In genomic region chr3:30647440-30648090, GRCm38 (mm10) we compare ENCODE assay signal across 9 mouse cellular contexts. TPM values are rescaled to one million over a fixed set of nuclear protein-coding genes. Genes with fewer than 3 reads are reported as not detected.
A peak's percentile ranks its signal among the peaks of the same experiment; 100 is the strongest.
DNase-seq lines count a peak whose midpoint lies in the region; ATAC-seq and TF ChIP-seq lines count a peak whose summit lies in the region.
"Had no signal": no experiment of that assay in that cellular context is flagged by ENCODE, and none has a peak within 500 bp of the region (broad histone marks: within the 10 kb centered on the region; RNA-seq: fewer than 3 reads in every experiment).

Lrrc34 (minus strand) TSS chr3:30647869.

- H3K4me1 ChIP-seq in intestine, embryonic 15.5 days (replicated peaks), result peaks cover 16% of the 10 kb centered on the region; the same call in 1 of the 2 replicates
- 0 out of 2 replicates have a peak, but pooled peaks cover 3% of the 10 kb centered on the region for H3K4me1 ChIP-seq in liver, embryonic 15.5 days (replicated peaks)
- 0 out of 2 replicates have a peak, but pooled peaks cover 3% of the 10 kb centered on the region for H3K4me1 ChIP-seq in thymus, adult 2 months (replicated peaks; ENCODE audit: control insufficient read depth, insufficient read depth, low read length)

- TF ChIP-seq CTCF in gastrocnemius, adult 2 months (IDR thresholded peaks at IDR 0.05), result no peak
- no peak for TF ChIP-seq CTCF in thymus, adult 2 months (IDR thresholded peaks at IDR 0.05; ENCODE audit: borderline replicate concordance, control insufficient read depth, extremely low read depth, insufficient read depth, low read length, poor library complexity)

- peak within 1 kb of the TSS; percentile 41 for H3K4me3 ChIP-seq in gastrocnemius, adult 2 months
- peak within 1 kb of the TSS; percentile 35 for H3K4me3 ChIP-seq in intestine, embryonic 15.5 days (replicated peaks)
- peak within 1 kb of the TSS; percentile 17; the same call in 1 of the 2 replicates for H3K4me3 ChIP-seq in liver, embryonic 15.5 days (replicated peaks)
- H3K4me3 ChIP-seq in thymus, adult 2 months (ENCODE audit: control insufficient read depth, insufficient read depth, low read length), result no peak within 1 kb of the TSS

- DNase-seq in gastrocnemius, adult 2 months, result peak; percentile 30
- DNase-seq in gastrocnemius, adult 8-10 months (ENCODE audit: low spot score in 2 of 2), result no peak
- DNase-seq in adrenal gland, postnatal 10 days, result peak; percentile 61
- peak; percentile 72 for DNase-seq in forelimb bud, embryonic 11.5 days (ENCODE audit: low read depth, low spot score)
- DNase-seq in neural tube, embryonic 10.5 days (ENCODE audit: extremely low spot score, low spot score), result peak; percentile 73
- DNase-seq in thymus, adult 2 months, result no peak

- H3K4me2 ChIP-seq in intestine, embryonic 15.5 days (replicated peaks), result peak within 1 kb of the TSS; percentile 83
- peak within 1 kb of the TSS; percentile 56 for H3K4me2 ChIP-seq in liver, embryonic 15.5 days

- no peak within 1 kb of the TSS for H3K27ac ChIP-seq in gastrocnemius, adult 2 months
- H3K27ac ChIP-seq in intestine, embryonic 15.5 days, result no peak within 1 kb of the TSS
- no peak within 1 kb of the TSS for H3K27ac ChIP-seq in liver, embryonic 15.5 days (replicated peaks)
- no peak within 1 kb of the TSS for H3K27ac ChIP-seq in thymus, adult 2 months (ENCODE audit: control insufficient read depth, insufficient read depth, low read length)

- H3K9ac ChIP-seq in intestine, embryonic 15.5 days, result peak within 1 kb of the TSS; percentile 49
- H3K9ac ChIP-seq in liver, embryonic 15.5 days, result no peak within 1 kb of the TSS

- intact Hi-C loops in gastrocnemius, adult 2 months (cut with DNase I), result no loop called here

- WGBS in intestine, embryonic 15.5 days, result 2% methylated on average over 25 of the region's 25 CpGs
- 1% methylated on average over 25 of the region's 25 CpGs for WGBS in liver, embryonic 15.5 days (ENCODE audit: insufficient replicate concordance)
- WGBS in thymus, adult 2 months, result 7% methylated on average over 25 of the region's 25 CpGs

- peak; percentile 89 for ATAC-seq in intestine, embryonic 15.5 days
- ATAC-seq in liver, embryonic 15.5 days (ENCODE audit: insufficient read depth), result no peak

- no peaks in the 10 kb centered on the region for H3K9me3 ChIP-seq in intestine, embryonic 15.5 days
- H3K9me3 ChIP-seq in liver, embryonic 15.5 days (replicated peaks), result no peaks in the 10 kb centered on the region

- H3K27me3 ChIP-seq in intestine, embryonic 15.5 days (replicated peaks), result peaks cover 8% of the 10 kb centered on the region; the same call in 1 of the 2 replicates
- H3K27me3 ChIP-seq in liver, embryonic 15.5 days, result peaks cover 56% of the 10 kb centered on the region
- H3K27me3 ChIP-seq in thymus, adult 2 months (ENCODE audit: control insufficient read depth, insufficient read depth, low read length), result peaks cover 18% of the 10 kb centered on the region

- no peaks in the 10 kb centered on the region for H3K36me3 ChIP-seq in intestine, embryonic 15.5 days
- H3K36me3 ChIP-seq in liver, embryonic 15.5 days (replicated peaks), result no peaks in the 10 kb centered on the region
- H3K36me3 ChIP-seq in thymus, adult 2 months (ENCODE audit: control insufficient read depth, insufficient read depth, low read length), result no peaks in the 10 kb centered on the region

- TF ChIP-seq POLR2A in thymus, adult 2 months (IDR thresholded peaks at IDR 0.05; ENCODE audit: control insufficient read depth, extremely low read depth, insufficient read depth, low read length, poor library complexity), result no peak

RNA-seq across cellular contexts. Expression of gene Lrrc34, which starts in this region (rescaled TPM):
- total RNA-seq in gastrocnemius, adult 2 months (2021), result not detected
- total RNA-seq in gastrocnemius, adult 8-10 months (2022), result not detected
- under 1 TPM in 1 of 2 experiments, not detected in 1; 0.15 TPM for total RNA-seq in adrenal gland, postnatal 10 days (2021)
- polyA plus RNA-seq in intestine, embryonic 15.5 days (2015; fragmentation: Nextera tagmentation; extraction: Ambion mirVana), result 0.40 and 0.48 TPM in 2 replicates
- polyA plus RNA-seq in liver, embryonic 15.5 days (2015; fragmentation: Nextera tagmentation; extraction: Ambion mirVana), result 0.05 TPM in 1 of 2 replicates, not detected in the other
- polyA plus RNA-seq in thymus, adult 2 months (2012; rRNA removed), result 0.04 and 0.06 TPM in 2 replicates
- polyA plus RNA-seq: liver, adult 2 months had no signal

Comparison
In these comparisons a context has a peak if more than half of its experiments do, and no peak if none do; other contexts are left out.
1. Peak in DNase-seq and H3K4me3 ChIP-seq in gastrocnemius, adult 2 months; RNA of the gene not detected or under 1 TPM.
2. Peak in DNase-seq in adrenal gland, postnatal 10 days; RNA of the gene not detected or under 1 TPM.
3. Peak in ATAC-seq, H3K4me3 ChIP-seq, H3K9ac ChIP-seq and H3K4me2 ChIP-seq in intestine, embryonic 15.5 days; RNA of the gene not detected or under 1 TPM.
4. DNase-seq: peak in forelimb bud, embryonic 11.5 days (single experiment) and neural tube, embryonic 10.5 days (single experiment); none in gastrocnemius, adult 8-10 months (0 of 2) and thymus, adult 2 months (single experiment).